Mouse (Mus musculus): ENCODE data around the gene Mdp1.

DNA sequence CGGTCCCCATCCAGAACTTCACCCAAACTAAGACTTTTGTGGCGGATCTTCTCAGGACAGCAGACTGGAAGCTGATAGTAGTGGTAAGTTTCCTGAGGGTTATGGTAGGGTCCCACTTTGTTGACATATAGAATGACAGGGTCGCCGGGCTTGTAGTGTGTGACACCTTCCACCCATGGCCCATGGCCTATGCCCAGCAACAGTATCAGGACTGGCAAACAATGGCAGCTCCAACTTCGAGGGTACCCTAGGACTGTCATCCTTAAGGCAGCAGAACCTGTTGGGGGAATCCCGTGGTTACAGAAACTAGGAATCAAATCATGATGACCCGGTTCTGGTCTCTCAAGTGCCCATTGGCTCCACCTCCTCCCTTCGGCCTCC is 17.6 kb downstream of the Mdp1 start:
- TF ChIP-seq POLR2A (IDR thresholded peaks at IDR 0.05; ENCODE audit: low read depth, low read length): no peak
- TF ChIP-seq CTCF (conservative IDR thresholded peaks at IDR 0.05; ENCODE audit: insufficient read depth, insufficient read length, low read depth, low read length): no peak
